Mouse (Mus musculus) kidney, postnatal 14 days (tissue): Measurements from ENCODE around the gene Chek2.

Experiments used
- DNase-seq: peaks from one replicate; pipeline ENCODE4 v3.0.0; 2022; ENCODE audit warnings: mixed read lengths

The Chek2 gene

GRCm38 (mm10) chr5:110906708-110907107 lies 66.9 kb downstream of the Chek2 start:
- DNase-seq: no peak

GRCm38 (mm10) chr5:110908879-110909278 lies 69.1 kb downstream of the Chek2 start:
- no peak for DNase-seq

GRCm38 (mm10) chr5:110909955-110910589 lies 70.3 kb downstream of the Chek2 start:
- DNase-seq: no peak

- DNase-seq: peak; percentile 17
These were observed 75.1 kb downstream of the Chek2 start for GRCm38 (mm10) chr5:110914859-110915258.

- DNase-seq: no peak
These were observed 76.5 kb downstream of the Chek2 start for GRCm38 (mm10) chr5:110916241-110916640.

GRCm38 (mm10) chr5:110919541-110919940 lies 79.8 kb downstream of the Chek2 start:
- DNase-seq: no peak

- peak; percentile 52 for DNase-seq
These were observed 83.6 kb downstream of the Chek2 start for GRCm38 (mm10) chr5:110923336-110923735.
